Mouse (Mus musculus): ENCODE measurements around the gene Wipf1. TPM values are rescaled to one million over a fixed set of nuclear protein-coding genes. Genes with fewer than 3 reads are reported as not detected.

Gene Wipf1
- total and polyA plus RNA-seq, 3 experiments, result 0.98 to 50.6 (median 7.1) TPM

DNA sequence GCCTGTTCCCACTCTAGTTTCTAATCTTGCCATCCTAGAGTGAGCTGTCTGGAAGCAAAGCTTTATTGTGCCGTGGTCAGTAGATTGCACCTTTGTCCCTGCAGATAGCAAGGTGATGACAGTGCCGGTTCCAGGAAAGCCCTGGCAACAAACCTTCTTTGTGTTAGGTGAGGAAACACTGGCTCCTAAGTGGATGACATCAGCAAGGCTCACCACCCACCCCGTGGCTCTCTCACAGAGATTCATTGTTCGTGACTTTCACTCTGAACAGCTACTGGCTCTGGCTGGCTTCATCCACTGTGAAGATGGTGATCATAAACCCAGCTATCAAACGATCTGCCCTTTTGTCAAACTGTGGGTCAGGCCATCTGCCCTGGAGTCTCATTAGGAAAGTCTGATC lies 113.6 kb downstream of the Wipf1 start:
- H3K27me3 ChIP-seq (ENCODE audit: insufficient read depth, low read length), result peaks cover 39% of the 10 kb centered on the region
- DNase-seq (ENCODE audit: low spot score), result no peak
- TF ChIP-seq CTCF (IDR thresholded peaks at IDR 0.05; ENCODE audit: low read depth, low read length) (no peak), POLR2AphosphoS5 (IDR thresholded peaks at IDR 0.05; ENCODE audit: insufficient replicate concordance, low read depth, low read length) (no peak), GATA1 (IDR thresholded peaks at IDR 0.05; ENCODE audit: borderline replicate concordance, low read length) (no peak), TAL1 (conservative IDR thresholded peaks at IDR 0.05; ENCODE audit: low read depth, low read length) (no peak), GATA2 (IDR thresholded peaks at IDR 0.05; ENCODE audit: borderline replicate concordance, low read depth, low read length) (no peak)
- H3K4me1 ChIP-seq (ENCODE audit: insufficient read depth, low read depth, low read length), result no peaks in the 10 kb centered on the region
- no peak overlapping the region for H3K4me3 ChIP-seq (ENCODE audit: low read depth, low read length)
- no peak for ATAC-seq (ENCODE audit: extremely low read depth, insufficient number of reproducible peaks, low FRiP score, poor library complexity, severe bottlenecking)
- H3K9me3 ChIP-seq (replicated peaks), result no peaks in the 10 kb centered on the region
- no peaks in the 10 kb centered on the region for H3K36me3 ChIP-seq (replicated peaks)

DNA sequence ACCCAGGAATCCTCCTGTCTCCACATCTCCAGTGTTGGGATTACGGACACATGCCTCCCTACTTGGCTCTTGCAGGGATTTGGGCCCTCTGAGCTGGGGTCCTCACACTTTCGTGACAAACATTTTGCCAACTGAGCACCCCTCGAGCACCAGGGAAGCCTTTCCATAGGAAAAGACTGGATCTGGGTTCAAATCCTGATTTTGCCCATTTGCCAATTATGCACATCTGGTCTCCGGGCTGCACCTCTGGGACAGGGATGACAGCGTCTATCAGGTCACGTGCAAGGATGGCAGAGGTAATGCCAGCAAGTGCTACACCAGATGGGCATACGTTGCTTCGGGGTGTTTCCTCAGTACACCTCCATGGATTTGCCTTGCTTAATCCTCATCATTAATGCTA lies 119.5 kb downstream of the Wipf1 start:
- H3K9me3 ChIP-seq (replicated peaks), result no peaks in the 10 kb centered on the region
- H3K4me1 ChIP-seq (ENCODE audit: insufficient read depth, low read depth, low read length), result 0 out of 2 replicates have a peak, but pooled peaks cover under 1% of the 10 kb centered on the region
- TF ChIP-seq POLR2AphosphoS5 (IDR thresholded peaks at IDR 0.05; ENCODE audit: insufficient replicate concordance, low read depth, low read length), result no peak
- no peak for TF ChIP-seq CTCF (IDR thresholded peaks at IDR 0.05; ENCODE audit: low read depth, low read length)
- TF ChIP-seq GATA1 (IDR thresholded peaks at IDR 0.05; ENCODE audit: borderline replicate concordance, low read length), result no peak
- no peak for TF ChIP-seq GATA2 (IDR thresholded peaks at IDR 0.05; ENCODE audit: borderline replicate concordance, low read depth, low read length)
- no peak for TF ChIP-seq TAL1 (conservative IDR thresholded peaks at IDR 0.05; ENCODE audit: low read depth, low read length)
- no peak overlapping the region for H3K4me3 ChIP-seq (ENCODE audit: low read depth, low read length)
- peaks cover 24% of the 10 kb centered on the region for H3K27me3 ChIP-seq (ENCODE audit: insufficient read depth, low read length)
- no peaks in the 10 kb centered on the region for H3K36me3 ChIP-seq (replicated peaks)
- DNase-seq (ENCODE audit: low spot score) (no peak), ATAC-seq (ENCODE audit: extremely low read depth, insufficient number of reproducible peaks, low FRiP score, poor library complexity, severe bottlenecking) (no peak)

DNA sequence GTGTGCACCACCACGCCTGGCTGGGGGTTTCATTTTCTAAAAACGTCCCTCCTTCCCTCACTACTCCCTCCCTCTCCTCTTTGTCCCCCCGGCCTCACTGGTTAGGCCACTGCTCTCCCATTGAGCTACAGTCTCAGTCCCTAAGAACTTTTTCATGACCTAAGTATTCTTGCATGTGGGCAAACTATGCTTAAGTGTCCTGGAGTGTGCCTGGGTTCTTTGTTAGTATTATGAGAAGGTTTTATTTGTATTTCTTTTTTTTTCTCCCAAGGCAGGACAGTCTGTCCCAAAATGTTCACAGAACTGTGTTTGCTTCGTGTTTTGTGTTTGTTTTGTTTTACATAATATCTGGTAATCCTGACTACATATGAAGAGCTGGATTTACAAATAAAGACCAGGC lies 121.9 kb downstream of the Wipf1 start:
- Histone ChIP-seq H3K4me1 (ENCODE audit: insufficient read depth, low read depth, low read length) (peaks cover 2% of the 10 kb centered on the region; the same call in 1 of the 2 replicates), H3K36me3 (replicated peaks) (no peaks in the 10 kb centered on the region), H3K4me3 (ENCODE audit: low read depth, low read length) (no peak overlapping the region), H3K9me3 (replicated peaks) (no peaks in the 10 kb centered on the region), H3K27me3 (ENCODE audit: insufficient read depth, low read length) (peaks cover 23% of the 10 kb centered on the region; the same call in 1 of the 2 replicates)
- TF ChIP-seq TAL1 (conservative IDR thresholded peaks at IDR 0.05; ENCODE audit: low read depth, low read length), result no peak
- no peak for TF ChIP-seq CTCF (IDR thresholded peaks at IDR 0.05; ENCODE audit: low read depth, low read length)
- TF ChIP-seq GATA1 (IDR thresholded peaks at IDR 0.05; ENCODE audit: borderline replicate concordance, low read length), result no peak
- TF ChIP-seq GATA2 (IDR thresholded peaks at IDR 0.05; ENCODE audit: borderline replicate concordance, low read depth, low read length), result no peak
- no peak for TF ChIP-seq POLR2AphosphoS5 (IDR thresholded peaks at IDR 0.05; ENCODE audit: insufficient replicate concordance, low read depth, low read length)
- DNase-seq (ENCODE audit: low spot score), result no peak
- ATAC-seq (ENCODE audit: extremely low read depth, insufficient number of reproducible peaks, low FRiP score, poor library complexity, severe bottlenecking), result no peak

DNA sequence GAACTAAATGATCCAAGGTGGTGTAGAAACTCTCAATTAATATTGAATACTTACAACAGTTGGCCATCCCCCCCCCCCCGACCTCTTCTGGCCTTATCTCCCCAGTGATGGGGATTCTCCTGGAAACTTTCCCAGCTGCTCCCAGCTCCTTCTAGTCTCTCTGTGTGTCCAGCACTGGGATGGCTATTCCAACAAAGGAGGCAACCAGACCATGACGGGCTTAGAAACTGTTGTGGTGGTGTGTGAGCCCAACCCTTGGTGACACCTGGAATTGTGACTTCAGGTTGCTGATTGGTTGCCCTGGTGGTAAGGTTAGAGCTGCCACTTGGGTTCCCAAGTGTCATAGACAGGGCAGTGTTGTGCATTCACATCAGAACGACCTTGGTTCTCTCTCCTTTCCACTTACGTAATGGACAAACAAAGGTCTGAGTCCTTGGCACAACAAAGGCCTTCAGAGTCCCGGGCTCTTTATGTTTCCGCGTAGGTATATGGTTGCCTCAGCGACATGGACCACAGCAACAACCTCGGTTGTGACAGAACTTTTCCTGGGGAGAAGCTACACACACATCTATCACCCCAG lies 123.1 kb downstream of the Wipf1 start:
- Histone ChIP-seq H3K27me3 (ENCODE audit: insufficient read depth, low read length) (peaks cover 18% of the 10 kb centered on the region; the same call in 1 of the 2 replicates), H3K4me1 (ENCODE audit: insufficient read depth, low read depth, low read length) (peaks cover 2% of the 10 kb centered on the region; the same call in 1 of the 2 replicates), H3K9me3 (replicated peaks) (no peaks in the 10 kb centered on the region), H3K4me3 (ENCODE audit: low read depth, low read length) (no peak overlapping the region), H3K36me3 (replicated peaks) (no peaks in the 10 kb centered on the region)
- ATAC-seq (ENCODE audit: extremely low read depth, insufficient number of reproducible peaks, low FRiP score, poor library complexity, severe bottlenecking) (no peak), DNase-seq (ENCODE audit: low spot score) (no peak)
- TF ChIP-seq GATA2 (IDR thresholded peaks at IDR 0.05; ENCODE audit: borderline replicate concordance, low read depth, low read length) (no peak), GATA1 (IDR thresholded peaks at IDR 0.05; ENCODE audit: borderline replicate concordance, low read length) (no peak), POLR2AphosphoS5 (IDR thresholded peaks at IDR 0.05; ENCODE audit: insufficient replicate concordance, low read depth, low read length) (no peak), CTCF (IDR thresholded peaks at IDR 0.05; ENCODE audit: low read depth, low read length) (no peak), TAL1 (conservative IDR thresholded peaks at IDR 0.05; ENCODE audit: low read depth, low read length) (no peak)

DNA sequence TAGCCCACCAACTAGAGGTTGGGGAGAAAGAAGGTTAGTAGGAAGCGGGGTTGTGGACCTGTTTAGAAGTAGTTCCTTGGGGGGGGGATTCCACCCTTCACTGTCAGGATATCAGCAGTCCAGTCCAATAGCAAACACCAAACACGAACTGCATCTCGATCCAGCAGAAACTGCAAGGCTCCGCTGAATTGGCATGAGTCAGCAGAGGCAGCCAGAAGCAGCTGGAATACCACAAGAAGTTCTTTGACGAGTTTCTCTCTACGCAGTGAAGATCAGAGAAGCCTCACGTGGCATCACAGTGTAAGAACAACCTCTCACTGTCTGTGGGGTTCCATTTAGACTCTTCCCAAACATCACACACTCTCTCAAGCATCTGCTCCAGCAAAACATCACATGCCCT lies 124.6 kb downstream of the Wipf1 start:
- ATAC-seq (ENCODE audit: extremely low read depth, insufficient number of reproducible peaks, low FRiP score, poor library complexity, severe bottlenecking) (no peak), DNase-seq (ENCODE audit: low spot score) (no peak)
- Histone ChIP-seq H3K4me1 (ENCODE audit: insufficient read depth, low read depth, low read length) (peaks cover 2% of the 10 kb centered on the region; the same call in 1 of the 2 replicates), H3K4me3 (ENCODE audit: low read depth, low read length) (no peak overlapping the region), H3K27me3 (ENCODE audit: insufficient read depth, low read length) (peaks cover 19% of the 10 kb centered on the region), H3K36me3 (replicated peaks) (no peaks in the 10 kb centered on the region), H3K9me3 (replicated peaks) (no peaks in the 10 kb centered on the region)
- TF ChIP-seq CTCF (IDR thresholded peaks at IDR 0.05; ENCODE audit: low read depth, low read length) (no peak), GATA2 (IDR thresholded peaks at IDR 0.05; ENCODE audit: borderline replicate concordance, low read depth, low read length) (no peak), POLR2AphosphoS5 (IDR thresholded peaks at IDR 0.05; ENCODE audit: insufficient replicate concordance, low read depth, low read length) (no peak)

DNA sequence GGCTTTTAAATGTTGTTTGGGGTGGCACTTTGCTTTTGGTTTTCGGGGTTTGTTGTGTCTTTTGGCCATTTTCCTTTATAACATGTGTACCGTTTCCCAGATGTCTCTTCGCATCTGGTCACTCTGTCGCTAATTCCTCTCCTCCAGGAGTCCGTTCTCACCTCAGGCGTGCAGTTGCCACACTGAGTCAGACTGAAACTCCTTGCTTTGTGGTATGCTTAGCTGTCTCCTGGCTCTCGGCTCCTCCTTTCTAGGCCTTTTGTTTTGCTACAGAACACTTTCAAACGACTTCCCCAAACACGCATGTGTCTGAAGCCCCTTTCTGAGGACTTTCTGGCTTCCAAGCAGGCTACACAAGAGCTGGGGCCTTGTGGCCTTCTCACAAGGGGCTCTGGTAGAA lies 125.1 kb downstream of the Wipf1 start:
- Histone ChIP-seq H3K4me3 (ENCODE audit: low read depth, low read length) (no peak overlapping the region), H3K9me3 (replicated peaks) (no peaks in the 10 kb centered on the region), H3K36me3 (replicated peaks) (no peaks in the 10 kb centered on the region), H3K4me1 (ENCODE audit: insufficient read depth, low read depth, low read length) (peaks cover 2% of the 10 kb centered on the region; the same call in 1 of the 2 replicates), H3K27me3 (ENCODE audit: insufficient read depth, low read length) (peaks cover 22% of the 10 kb centered on the region)
- TF ChIP-seq CTCF (IDR thresholded peaks at IDR 0.05; ENCODE audit: low read depth, low read length), result no peak
- no peak for TF ChIP-seq TAL1 (conservative IDR thresholded peaks at IDR 0.05; ENCODE audit: low read depth, low read length)
- TF ChIP-seq GATA2 (IDR thresholded peaks at IDR 0.05; ENCODE audit: borderline replicate concordance, low read depth, low read length), result no peak
- no peak for TF ChIP-seq POLR2AphosphoS5 (IDR thresholded peaks at IDR 0.05; ENCODE audit: insufficient replicate concordance, low read depth, low read length)
- no peak for TF ChIP-seq GATA1 (IDR thresholded peaks at IDR 0.05; ENCODE audit: borderline replicate concordance, low read length)
- DNase-seq (ENCODE audit: low spot score) (no peak), ATAC-seq (ENCODE audit: extremely low read depth, insufficient number of reproducible peaks, low FRiP score, poor library complexity, severe bottlenecking) (no peak)

Measured in G1E (cell line).